Mouse (Mus musculus) neural tube, embryonic 13.5 days (tissue): Measurements from ENCODE around the gene Htr2a. TPM values are rescaled to one million over a fixed set of nuclear protein-coding genes. Genes with fewer than 3 reads are reported as not detected.
A peak's percentile ranks its signal among the peaks of the same experiment; 100 is the strongest.

Experiments
- ATAC-seq: fragments of 200-750 bp; cut with Nextera tagmentation; 2 replicates; pipeline ENCODE4 v1.8.0; 2017; ENCODE audit warnings: low read depth, mild to moderate bottlenecking, moderate TSS enrichment, moderate library complexity
- H3K27ac ChIP-seq: fragments of 300-500 bp; sonication (generic); replicated peaks from 2 replicates; pipeline ENCODE4 v1.5.1; 2015; ENCODE audit warnings: moderate library complexity, mild to moderate bottlenecking, inconsistent platforms
- H3K27me3 ChIP-seq: fragments of 300-500 bp; sonication (generic); 2 replicates; pipeline ENCODE4 v1.6.1; 2015; ENCODE audit warnings: mild to moderate bottlenecking, inconsistent platforms
- H3K36me3 ChIP-seq: fragments of 300-500 bp; sonication (generic); 2 replicates; pipeline ENCODE4 v1.6.1; 2015; ENCODE audit warnings: mild to moderate bottlenecking, inconsistent platforms
- H3K4me1 ChIP-seq: fragments of 300-500 bp; sonication (generic); replicated peaks from 2 replicates; pipeline ENCODE4 v1.6.1; 2015; ENCODE audit warnings: inconsistent platforms
- H3K4me2 ChIP-seq: fragments of 300-500 bp; sonication (generic); 2 replicates; pipeline ENCODE4 v1.6.1; 2015; ENCODE audit warnings: inconsistent platforms, mild to moderate bottlenecking, moderate library complexity
- H3K4me3 ChIP-seq: fragments of 300-500 bp; sonication (generic); 2 replicates; pipeline ENCODE4 v1.5.1; 2015; ENCODE audit warnings: mild to moderate bottlenecking, inconsistent platforms
- H3K9ac ChIP-seq: fragments of 300-500 bp; sonication (generic); 2 replicates; pipeline ENCODE4 v1.6.1; 2015; ENCODE audit warnings: moderate library complexity, mild to moderate bottlenecking, inconsistent platforms
- H3K9me3 ChIP-seq: fragments of 300-500 bp; sonication (generic); 2 replicates; pipeline ENCODE4 v1.6.1; 2016; ENCODE audit warnings: inconsistent platforms
- WGBS: fragments of 180-500 bp; shearing (Covaris S2); methylation state at CpG from one replicate; pipeline ENCODE4 v1.1.7; 2015; 5-methylcytosine and 5-hydroxymethylcytosine counted together
- polyA plus RNA-seq: library from polyadenylated mRNA; unstranded; fragments of >200 nt; fragmentation: Nextera tagmentation; extraction: Ambion mirVana; gene quantifications from 2 replicates; pipeline ENCODE4 v1.2.1, GENCODE M21; 2015

The Htr2a gene
- polyA plus RNA-seq, 1 experiment from 2014 or later: 1.1 TPM

DNA sequence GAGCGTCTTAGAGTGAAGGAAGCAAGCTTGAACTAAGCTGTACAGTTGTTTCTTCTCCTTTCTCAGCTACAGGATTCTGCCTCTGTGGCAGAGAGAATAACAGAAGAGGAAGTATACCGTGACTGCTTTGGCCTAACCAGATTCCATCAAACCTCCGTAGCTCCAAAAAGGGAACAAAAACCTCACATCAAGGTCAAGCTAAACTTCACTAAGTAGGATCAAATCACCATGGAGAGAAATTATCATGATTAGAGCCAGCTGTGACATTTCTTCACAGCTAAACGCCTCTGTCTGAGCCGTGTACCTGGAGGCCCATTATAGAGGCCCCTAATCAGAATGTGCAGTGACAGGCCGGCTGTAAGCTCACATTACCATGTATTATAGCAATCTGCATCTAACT lies 63.3 kb downstream of the Htr2a start:
- no peak overlapping the region for H3K9ac ChIP-seq
- no peaks in the 10 kb centered on the region for H3K36me3 ChIP-seq
- no peaks in the 10 kb centered on the region for H3K9me3 ChIP-seq
- H3K27ac ChIP-seq: peak overlapping the region; percentile 33
- no peaks in the 10 kb centered on the region for H3K27me3 ChIP-seq
- H3K4me2 ChIP-seq: no peak overlapping the region
- ATAC-seq: no peak
- WGBS: 55% methylated on average over 6 of the region's 6 CpGs
- no peak overlapping the region for H3K4me3 ChIP-seq
- peaks cover 8% of the 10 kb centered on the region; the same call in 1 of the 2 replicates for H3K4me1 ChIP-seq

DNA sequence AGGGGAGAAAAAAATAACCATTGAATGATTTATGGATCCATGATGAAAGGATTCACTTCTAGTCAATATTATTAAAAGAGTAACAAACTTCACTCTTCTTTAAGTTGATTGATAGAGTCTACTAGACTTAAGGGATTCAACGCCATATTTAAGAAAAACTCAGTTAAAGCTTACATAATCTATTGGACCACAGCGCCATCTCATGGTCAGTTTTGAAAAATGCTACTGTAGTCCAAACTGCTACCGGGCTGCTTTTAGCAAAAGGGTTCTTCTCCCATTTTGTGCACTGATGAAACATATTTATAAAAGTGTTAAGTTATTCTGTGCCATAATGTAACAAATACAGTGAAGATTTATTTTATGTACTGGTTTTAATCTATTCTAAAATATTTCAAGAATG lies 68.4 kb downstream of the Htr2a start:
- Histone ChIP-seq H3K36me3 (no peaks in the 10 kb centered on the region), H3K27me3 (no peaks in the 10 kb centered on the region), H3K27ac (no peak overlapping the region), H3K4me3 (no peak overlapping the region), H3K4me2 (no peak overlapping the region), H3K9me3 (no peaks in the 10 kb centered on the region), H3K9ac (no peak overlapping the region), H3K4me1 (no peaks in the 10 kb centered on the region)
- ATAC-seq: no peak
- 27% methylated on average over 3 of the region's 3 CpGs for WGBS

- H3K27me3 ChIP-seq: no peaks in the 10 kb centered on the region
- no peak overlapping the region for H3K27ac ChIP-seq
- no peak for ATAC-seq
- no peaks in the 10 kb centered on the region for H3K4me1 ChIP-seq
- no peak overlapping the region for H3K9ac ChIP-seq
- H3K9me3 ChIP-seq: no peaks in the 10 kb centered on the region
- no peak overlapping the region for H3K4me2 ChIP-seq
- H3K4me3 ChIP-seq: no peak overlapping the region
- H3K36me3 ChIP-seq: no peaks in the 10 kb centered on the region
- 82% methylated on average over 3 of the region's 3 CpGs for WGBS
These were observed 82.9 kb downstream of the Htr2a start for GRCm38 (mm10) chr14:74723541-74723940.

- peak overlapping the region; percentile 79 for H3K9ac ChIP-seq
These were observed 90.8 kb downstream of the Htr2a start for GRCm38 (mm10) chr14:74731221-74732078.

DNA sequence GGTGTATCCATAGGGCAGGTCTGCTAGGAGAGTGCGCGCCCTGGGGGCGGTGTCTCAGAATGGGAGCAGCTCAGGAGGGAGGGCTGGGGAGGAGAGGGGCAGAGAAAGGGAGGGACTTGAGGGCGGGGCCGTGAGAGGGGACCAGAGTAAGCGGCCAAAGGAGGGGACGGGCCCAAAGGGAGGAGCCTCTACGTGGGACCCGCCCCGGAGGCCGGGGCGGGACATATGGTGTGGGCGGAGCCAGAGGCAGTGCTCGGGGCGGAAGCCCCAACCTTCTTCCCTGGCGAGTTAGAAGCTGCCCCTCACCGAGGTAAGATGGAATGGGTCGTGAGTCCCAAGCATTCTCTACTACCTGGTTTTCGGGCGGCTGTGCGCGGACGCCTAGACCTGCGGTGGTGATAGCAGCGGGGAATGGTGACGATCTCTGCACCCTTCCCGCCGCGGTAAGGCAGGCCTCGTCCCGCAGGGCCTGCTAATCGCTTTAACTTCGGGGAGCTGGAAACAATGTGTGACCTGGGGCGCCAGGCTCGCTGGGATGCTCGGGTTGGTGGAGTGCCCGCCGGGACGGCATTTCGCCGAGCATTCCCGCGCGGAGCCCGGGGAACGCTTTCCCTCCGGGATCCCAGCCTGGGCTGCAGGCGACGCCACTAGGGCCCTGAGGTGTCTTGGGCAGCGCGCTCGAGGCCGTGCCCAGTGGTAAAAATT lies 91.6 kb downstream of the Htr2a start, which contains the start of gene Esd:
TSS of gene Esd (plus strand) at position 219 of the 705 bp plus-strand sequence.
- H3K4me3 ChIP-seq: peak within 1 kb of the TSS; percentile 78
- peak within 1 kb of the TSS; percentile 70 for H3K27ac ChIP-seq
- H3K36me3 ChIP-seq: peaks cover 16% of the 10 kb centered on the region
- H3K4me1 ChIP-seq: peaks cover 13% of the 10 kb centered on the region
- WGBS: under 1% methylated on average over 53 of the region's 53 CpGs
- H3K4me2 ChIP-seq: peak within 1 kb of the TSS; percentile 70
- no peaks in the 10 kb centered on the region for H3K27me3 ChIP-seq
- peak; percentile 98 for ATAC-seq
- H3K9me3 ChIP-seq: no peaks in the 10 kb centered on the region
- peak within 1 kb of the TSS; percentile 79 for H3K9ac ChIP-seq

More at GRCm38 (mm10) chr14:74731221-74732078, 90.8 kb downstream of the Htr2a start:
- Histone ChIP-seq H3K27me3 (no peaks in the 10 kb centered on the region), H3K4me3 (peak overlapping the region; percentile 78), H3K27ac (no peak overlapping the region; the same call in 1 of the 2 replicates), H3K4me2 (peak overlapping the region; percentile 70), H3K9me3 (no peaks in the 10 kb centered on the region), H3K4me1 (peaks cover 13% of the 10 kb centered on the region), H3K36me3 (peaks cover 9% of the 10 kb centered on the region)
- ATAC-seq: no peak
- 25% methylated on average over 9 of the region's 9 CpGs for WGBS

DNA sequence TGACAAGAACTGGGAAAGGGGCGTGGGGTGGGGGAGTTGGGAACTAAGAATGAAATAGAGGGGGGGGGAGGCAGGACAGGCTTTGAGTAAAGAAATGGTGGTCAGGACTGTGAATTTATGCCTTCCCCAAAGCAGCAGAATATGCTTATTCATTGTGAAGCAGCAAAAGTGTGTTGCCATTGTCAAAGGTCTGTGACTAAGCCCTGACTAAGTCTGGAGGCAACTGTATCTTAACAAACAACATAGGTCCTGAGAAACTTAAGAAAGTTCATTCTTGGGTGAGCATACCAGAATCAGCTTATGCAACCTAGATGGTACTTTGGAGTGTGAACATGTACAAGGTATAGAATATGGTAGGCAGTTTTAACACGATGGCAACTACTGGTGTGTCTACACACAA lies 92.8 kb downstream of the Htr2a start:
- Histone ChIP-seq H3K27ac (no peak overlapping the region), H3K4me1 (peaks cover 13% of the 10 kb centered on the region), H3K9me3 (no peaks in the 10 kb centered on the region), H3K9ac (no peak overlapping the region), H3K27me3 (no peaks in the 10 kb centered on the region), H3K4me2 (peak overlapping the region; percentile 70), H3K36me3 (peaks cover 26% of the 10 kb centered on the region), H3K4me3 (peak overlapping the region; percentile 78)
- ATAC-seq: no peak
- 60% methylated on average over 2 of the region's 2 CpGs for WGBS

DNA sequence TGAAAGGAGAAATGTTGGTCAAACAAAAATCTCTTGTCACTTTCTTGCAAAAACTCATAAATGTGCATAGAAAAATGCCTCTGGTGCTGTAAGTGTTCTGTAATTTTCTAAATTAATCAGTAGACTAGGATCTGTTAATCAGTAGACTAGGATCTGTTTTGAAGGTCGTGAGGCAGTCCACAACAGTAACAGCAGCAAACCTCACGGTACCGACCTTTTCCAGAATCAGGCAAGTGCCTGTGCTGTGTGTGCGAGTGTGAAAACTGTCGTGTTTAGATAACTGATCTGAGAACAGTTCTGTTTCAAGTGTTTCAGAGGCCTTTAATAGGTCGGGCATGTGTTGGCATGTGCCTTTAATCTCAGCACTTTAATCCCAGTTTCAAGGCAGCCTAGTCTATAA lies 94.8 kb downstream of the Htr2a start:
- H3K9me3 ChIP-seq: no peaks in the 10 kb centered on the region
- H3K4me3 ChIP-seq: no peak overlapping the region
- H3K36me3 ChIP-seq: peaks cover 46% of the 10 kb centered on the region
- no peak overlapping the region for H3K4me2 ChIP-seq
- H3K27me3 ChIP-seq: no peaks in the 10 kb centered on the region
- H3K4me1 ChIP-seq: peaks cover 13% of the 10 kb centered on the region
- H3K9ac ChIP-seq: no peak overlapping the region
- ATAC-seq: no peak
- H3K27ac ChIP-seq: no peak overlapping the region
- WGBS: 91% methylated on average over 6 of the region's 6 CpGs

DNA sequence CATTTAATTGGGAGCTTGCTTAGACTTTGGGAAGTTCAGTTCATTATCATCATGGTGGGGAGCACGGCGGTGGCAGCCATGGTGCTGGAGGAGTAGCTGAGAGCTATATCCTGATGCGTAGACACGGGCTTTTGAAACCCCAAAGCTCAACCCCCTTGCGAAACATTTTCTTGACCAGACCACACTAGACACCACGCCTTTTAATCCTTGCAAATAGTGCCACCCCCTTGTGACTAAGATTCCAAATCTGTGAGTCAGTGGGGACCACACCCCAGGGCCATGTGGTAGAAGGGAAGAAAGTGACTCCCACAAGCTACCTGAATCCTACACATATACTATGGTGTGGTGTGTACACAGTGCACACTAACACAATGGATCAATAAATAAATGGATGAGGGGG lies 96.2 kb downstream of the Htr2a start:
- H3K9me3 ChIP-seq: no peaks in the 10 kb centered on the region
- 97% methylated on average over 6 of the region's 6 CpGs for WGBS
- peaks cover 60% of the 10 kb centered on the region for H3K36me3 ChIP-seq
- no peaks in the 10 kb centered on the region for H3K27me3 ChIP-seq
- ATAC-seq: no peak
- H3K4me2 ChIP-seq: no peak overlapping the region
- no peak overlapping the region for H3K9ac ChIP-seq
- H3K4me3 ChIP-seq: no peak overlapping the region
- H3K27ac ChIP-seq: no peak overlapping the region
- H3K4me1 ChIP-seq: peaks cover 10% of the 10 kb centered on the region

Other genes starting within 250 kb of the Htr2a start
- 268 and 275 TPM in 2 replicates for gene Esd, start 91.5 kb downstream of the Htr2a start, polyA plus RNA-seq